Mouse (Mus musculus): ENCODE measurements around the gene Ankle2. TPM values are rescaled to one million over a fixed set of nuclear protein-coding genes. Genes with fewer than 3 reads are reported as not detected.
A peak's percentile ranks its signal among the peaks of the same experiment; 100 is the strongest.

Gene Ankle2
- polyA plus RNA-seq, 2 experiments, result 20.5 to 31.8 TPM

DNA sequence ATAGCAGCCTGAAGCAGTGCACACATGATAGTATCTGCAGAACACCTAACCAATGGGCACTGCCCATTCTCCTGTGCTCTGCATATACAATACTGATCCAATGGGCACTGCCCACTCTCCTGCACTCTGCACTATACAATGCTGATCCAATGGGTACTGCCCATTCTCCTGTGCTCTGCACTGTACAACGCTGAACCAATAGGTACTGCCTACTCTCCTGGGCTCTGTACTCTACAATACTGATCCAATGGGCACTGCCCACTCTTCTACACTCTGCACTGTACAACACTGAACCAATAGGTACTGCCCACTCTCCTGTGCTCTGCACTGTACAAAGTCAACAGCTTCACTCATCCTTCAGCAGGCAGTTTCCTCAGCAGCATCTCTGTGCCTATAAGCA, 46.1 kb downstream of the Ankle2 start:
- Histone ChIP-seq H3K9ac (ENCODE audit: low read depth, low read length, severe bottlenecking) (no peak overlapping the region), H3K9me3 (ENCODE audit: control insufficient read depth, low read length) (no peaks in the 10 kb centered on the region), H3K4me1 (ENCODE audit: control insufficient read depth, insufficient read depth, low read length) (no peaks in the 10 kb centered on the region), H3K4me3 (replicated peaks; ENCODE audit: low read length) (no peak overlapping the region), H3K36me3 (ENCODE audit: control insufficient read depth, insufficient read depth, low read length) (no peaks in the 10 kb centered on the region), H3K27me3 (ENCODE audit: control insufficient read depth, insufficient read depth, low read length) (no peaks in the 10 kb centered on the region), H3K27ac (replicated peaks; ENCODE audit: low read depth, low read length) (no peak overlapping the region), H3K4me2 (replicated peaks; ENCODE audit: low read depth, low read length, severe bottlenecking) (no peak overlapping the region)
- 87% methylated on average over 1 of the region's 1 CpGs for WGBS
- DNase-seq (ENCODE audit: low spot score) (no peak), ATAC-seq (ENCODE audit: low FRiP score, low read depth) (no peak)
- TF ChIP-seq POLR2A (IDR thresholded peaks at IDR 0.05; ENCODE audit: borderline replicate concordance, extremely low read depth, insufficient read depth, insufficient read length), result no peak

DNA sequence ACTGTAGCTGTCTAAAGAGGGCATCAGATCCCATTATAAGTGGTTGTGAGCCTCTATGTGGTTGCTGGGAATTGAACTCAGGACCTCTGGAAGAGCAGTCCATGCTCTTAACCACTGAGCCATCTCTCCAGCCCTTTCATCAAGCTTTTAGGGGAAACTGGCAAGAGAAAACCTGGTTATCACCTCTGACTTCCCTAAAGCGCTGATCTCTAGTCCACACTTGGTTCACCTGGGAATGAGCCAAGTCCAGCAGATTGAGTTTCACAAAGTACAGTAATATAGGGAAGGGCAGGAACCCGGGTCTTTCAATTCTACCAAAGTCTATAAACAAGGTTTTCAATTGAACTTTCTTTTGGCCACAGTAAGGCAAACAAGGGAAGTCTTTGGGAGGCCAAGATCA, 51.2 kb downstream of the Ankle2 start:
- no peak overlapping the region for H3K9ac ChIP-seq (ENCODE audit: low read depth, low read length, severe bottlenecking)
- DNase-seq (ENCODE audit: low spot score) (no peak), ATAC-seq (ENCODE audit: low FRiP score, low read depth) (no peak)
- peaks cover 3% of the 10 kb centered on the region; the same call in 1 of the 2 replicates for H3K4me1 ChIP-seq (ENCODE audit: control insufficient read depth, insufficient read depth, low read length)
- H3K27ac ChIP-seq (replicated peaks; ENCODE audit: low read depth, low read length), result no peak overlapping the region
- H3K27me3 ChIP-seq (ENCODE audit: control insufficient read depth, insufficient read depth, low read length), result peaks cover 17% of the 10 kb centered on the region
- no peak overlapping the region for H3K4me3 ChIP-seq (replicated peaks; ENCODE audit: low read length)
- H3K36me3 ChIP-seq (ENCODE audit: control insufficient read depth, insufficient read depth, low read length), result no peaks in the 10 kb centered on the region
- no peaks in the 10 kb centered on the region for H3K9me3 ChIP-seq (ENCODE audit: control insufficient read depth, low read length)
- no peak overlapping the region for H3K4me2 ChIP-seq (replicated peaks; ENCODE audit: low read depth, low read length, severe bottlenecking)
- WGBS, result 77% methylated on average over 2 of the region's 2 CpGs
- TF ChIP-seq POLR2A (IDR thresholded peaks at IDR 0.05; ENCODE audit: borderline replicate concordance, extremely low read depth, insufficient read depth, insufficient read length), result no peak

DNA sequence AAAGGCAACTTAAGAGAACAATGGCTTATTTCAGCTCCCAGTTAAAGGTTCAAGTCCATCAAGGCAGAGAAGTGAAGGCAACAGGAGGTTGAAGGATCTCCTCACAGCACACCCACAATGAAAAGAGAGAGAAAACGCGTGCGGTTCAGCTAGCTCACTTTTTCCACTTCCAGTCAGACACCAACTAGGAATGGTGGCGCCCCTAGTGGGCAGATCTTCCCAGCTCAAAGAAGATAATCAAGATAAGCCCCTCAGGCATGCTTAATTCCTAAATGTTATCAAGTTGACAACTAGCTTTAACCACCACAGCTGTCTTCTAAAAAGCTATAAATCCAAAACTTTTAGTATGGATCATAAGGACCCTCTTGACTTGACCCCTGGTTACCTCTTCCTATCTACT, 53.7 kb downstream of the Ankle2 start:
- 0 out of 2 replicates have a peak overlapping the region, but pooled peaks have one; percentile 81 for H3K4me2 ChIP-seq (replicated peaks; ENCODE audit: low read depth, low read length, severe bottlenecking)
- no peak overlapping the region for H3K9ac ChIP-seq (ENCODE audit: low read depth, low read length, severe bottlenecking)
- DNase-seq (ENCODE audit: low spot score) (peak; percentile 33), ATAC-seq (ENCODE audit: low FRiP score, low read depth) (no peak)
- H3K27ac ChIP-seq (replicated peaks; ENCODE audit: low read depth, low read length), result no peak overlapping the region
- no peak for TF ChIP-seq POLR2A (IDR thresholded peaks at IDR 0.05; ENCODE audit: borderline replicate concordance, extremely low read depth, insufficient read depth, insufficient read length)
- peaks cover 17% of the 10 kb centered on the region for H3K27me3 ChIP-seq (ENCODE audit: control insufficient read depth, insufficient read depth, low read length)
- H3K36me3 ChIP-seq (ENCODE audit: control insufficient read depth, insufficient read depth, low read length), result peaks cover 4% of the 10 kb centered on the region
- WGBS, result 14% methylated on average over 4 of the region's 4 CpGs
- no peaks in the 10 kb centered on the region for H3K9me3 ChIP-seq (ENCODE audit: control insufficient read depth, low read length)
- no peak overlapping the region for H3K4me3 ChIP-seq (replicated peaks; ENCODE audit: low read length)
- H3K4me1 ChIP-seq (ENCODE audit: control insufficient read depth, insufficient read depth, low read length), result peaks cover 5% of the 10 kb centered on the region; the same call in 1 of the 2 replicates

DNA sequence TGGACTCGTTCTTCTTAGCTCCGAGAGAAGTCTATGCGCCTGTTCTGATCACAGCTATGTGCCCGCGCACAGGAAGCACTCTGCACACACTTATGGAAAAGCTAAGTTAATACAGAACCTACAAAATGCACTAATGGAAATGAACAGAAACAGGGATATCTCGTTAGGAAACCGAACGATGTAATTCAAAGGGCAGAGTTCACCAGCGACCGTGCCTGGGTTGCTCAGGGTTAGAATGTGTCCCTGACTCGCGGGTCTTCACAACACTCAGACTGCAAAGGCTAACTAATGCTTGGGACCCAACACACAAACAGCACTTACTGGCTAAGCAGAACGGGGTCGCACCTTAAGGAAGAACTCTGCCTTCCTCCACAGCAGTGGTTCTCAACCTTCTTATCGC, 54.4 kb downstream of the Ankle2 start:
- ATAC-seq (ENCODE audit: low FRiP score, low read depth) (no peak), DNase-seq (ENCODE audit: low spot score) (no peak)
- Histone ChIP-seq H3K4me2 (replicated peaks; ENCODE audit: low read depth, low read length, severe bottlenecking) (peak overlapping the region; percentile 81), H3K4me3 (replicated peaks; ENCODE audit: low read length) (peak overlapping the region; percentile 66), H3K9me3 (ENCODE audit: control insufficient read depth, low read length) (no peaks in the 10 kb centered on the region), H3K9ac (ENCODE audit: low read depth, low read length, severe bottlenecking) (0 out of 2 replicates have a peak overlapping the region, but pooled peaks have one; percentile 81), H3K36me3 (ENCODE audit: control insufficient read depth, insufficient read depth, low read length) (peaks cover 4% of the 10 kb centered on the region), H3K27me3 (ENCODE audit: control insufficient read depth, insufficient read depth, low read length) (peaks cover 17% of the 10 kb centered on the region), H3K27ac (replicated peaks; ENCODE audit: low read depth, low read length) (no peak overlapping the region), H3K4me1 (ENCODE audit: control insufficient read depth, insufficient read depth, low read length) (peaks cover 5% of the 10 kb centered on the region; the same call in 1 of the 2 replicates)
- no peak for TF ChIP-seq POLR2A (IDR thresholded peaks at IDR 0.05; ENCODE audit: borderline replicate concordance, extremely low read depth, insufficient read depth, insufficient read length)
- WGBS, result 11% methylated on average over 15 of the region's 15 CpGs

DNA sequence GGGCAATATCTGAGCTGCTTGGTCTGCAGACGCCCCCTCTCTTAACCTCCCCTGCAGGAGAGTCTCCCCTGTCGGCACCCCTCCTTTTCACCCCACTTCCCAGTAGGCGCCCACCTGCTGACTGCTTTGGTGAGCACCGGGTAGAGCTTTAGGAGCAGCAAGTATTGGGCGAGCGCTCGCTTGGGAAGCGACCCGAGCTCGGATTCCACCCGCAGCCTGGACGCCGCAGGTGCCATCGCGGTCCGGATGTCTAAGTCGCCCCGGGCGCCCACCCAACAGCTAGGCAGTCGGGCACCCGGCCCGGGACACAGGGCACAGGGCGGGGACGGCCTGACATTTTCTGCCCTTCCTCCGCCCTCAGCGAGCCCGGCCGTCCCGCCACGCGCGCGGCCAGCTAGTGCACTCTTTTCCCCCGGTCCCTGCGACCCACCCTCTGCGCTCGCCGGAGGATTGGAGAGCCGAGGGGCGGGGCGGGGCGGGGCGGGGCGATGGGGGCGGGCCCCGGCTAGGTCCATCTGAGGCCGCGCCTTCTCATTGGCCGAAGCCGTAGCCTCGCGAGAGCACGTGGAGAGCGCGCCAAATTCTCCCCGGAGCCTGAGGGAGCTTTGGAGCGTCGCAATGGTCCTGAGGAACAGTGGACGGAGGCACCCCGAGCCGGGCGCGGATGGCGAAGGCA, 55.1 kb downstream of the Ankle2 start, which contains the start of the genes Pxmp2 and Pole:
Pxmp2 (minus strand) TSS at position 417 of the 676 bp plus-strand sequence.
Pole (plus strand) TSS at position 537 of the 676 bp plus-strand sequence.
- H3K9ac ChIP-seq (ENCODE audit: low read depth, low read length, severe bottlenecking), result peak within 1 kb of the TSS; percentile 81
- TF ChIP-seq POLR2A (IDR thresholded peaks at IDR 0.05; ENCODE audit: borderline replicate concordance, extremely low read depth, insufficient read depth, insufficient read length), result 0 out of 2 replicates have a peak, but pooled peaks have one; percentile 52
- peaks cover 5% of the 10 kb centered on the region; the same call in 1 of the 2 replicates for H3K4me1 ChIP-seq (ENCODE audit: control insufficient read depth, insufficient read depth, low read length)
- peak within 1 kb of the TSS; percentile 66 for H3K4me3 ChIP-seq (replicated peaks; ENCODE audit: low read length)
- H3K27ac ChIP-seq (replicated peaks; ENCODE audit: low read depth, low read length), result no peak within 1 kb of the TSS
- ATAC-seq (ENCODE audit: low FRiP score, low read depth) (peak; percentile 98), DNase-seq (ENCODE audit: low spot score) (peak; percentile 95)
- peak within 1 kb of the TSS; percentile 81 for H3K4me2 ChIP-seq (replicated peaks; ENCODE audit: low read depth, low read length, severe bottlenecking)
- no peaks in the 10 kb centered on the region for H3K9me3 ChIP-seq (ENCODE audit: control insufficient read depth, low read length)
- peaks cover 4% of the 10 kb centered on the region for H3K36me3 ChIP-seq (ENCODE audit: control insufficient read depth, insufficient read depth, low read length)
- H3K27me3 ChIP-seq (ENCODE audit: control insufficient read depth, insufficient read depth, low read length), result peaks cover 17% of the 10 kb centered on the region
- WGBS, result 0% methylated on average over 34 of the region's 64 CpGs
